Mouse (Mus musculus) myocyte (in vitro differentiated cells): ENCODE measurements around the gene Ptprg.

Source experiments
- CEBPB ChIP-seq: IDR thresholded peaks from 2 replicates; pipeline ENCODE4 v1.6.1; 2011; ENCODE audit warnings: mild to moderate bottlenecking, moderate library complexity; ENCODE audit not compliant: poor library complexity, insufficient read depth, severe bottlenecking
- MAX ChIP-seq: IDR thresholded peaks from one replicate; pipeline ENCODE4 v1.6.1; 2011; ENCODE audit warnings: low read depth, mild to moderate bottlenecking, control low read depth
- MYOG ChIP-seq, 3 experiments: IDR thresholded peaks; one replicate each; pipeline ENCODE4 v1.6.1; 2011; ENCODE audit warnings: control low read depth in 2 of 3, low read depth in 2 of 3, mild to moderate bottlenecking in 2 of 3; ENCODE audit not compliant: insufficient read length in 2 of 3, control insufficient read depth in 1 of 3, insufficient read depth in 1 of 3
- POLR2A ChIP-seq: IDR thresholded peaks from one replicate; pipeline ENCODE4 v1.6.1; 2011; ENCODE audit warnings: low read depth, mild to moderate bottlenecking, control low read depth, moderate library complexity; ENCODE audit not compliant: insufficient read length
- POLR2AphosphoS2 ChIP-seq: IDR thresholded peaks from one replicate; pipeline ENCODE4 v1.6.1; 2011; ENCODE audit warnings: low read depth, control low read depth; ENCODE audit not compliant: insufficient read length
- REST ChIP-seq: IDR thresholded peaks from one replicate; pipeline ENCODE4 v1.6.1; 2011; ENCODE audit warnings: mild to moderate bottlenecking, control low read depth, moderate library complexity; ENCODE audit not compliant: insufficient read depth, insufficient read length
- TCF12 ChIP-seq: IDR thresholded peaks from one replicate; pipeline ENCODE4 v1.6.1; 2011; ENCODE audit warnings: mild to moderate bottlenecking, control low read depth; ENCODE audit not compliant: poor library complexity, insufficient read depth, severe bottlenecking
- TCF3 ChIP-seq: IDR thresholded peaks from one replicate; pipeline ENCODE4 v1.6.1; 2011; ENCODE audit warnings: low read depth, control low read depth; ENCODE audit not compliant: insufficient read length
- USF1 ChIP-seq: IDR thresholded peaks from one replicate; pipeline ENCODE4 v1.6.1; 2011; ENCODE audit warnings: low read depth, mild to moderate bottlenecking, control low read depth, moderate library complexity

GRCm38 (mm10) chr14:11560641-11561232 lies 7.4 kb downstream of the Ptprg start:
- TF ChIP-seq MAX (no peak), POLR2A (no peak), USF1 (no peak), TCF12 (no peak), TCF3 (no peak), CEBPB (no peak), POLR2AphosphoS2 (no peak), REST (no peak), MYOG (IDR thresholded peaks at IDR 0.05; ENCODE audit: control insufficient read depth in 1 of 3, insufficient read depth in 1 of 3, insufficient read length in 2 of 3, low read depth in 2 of 3) (no peak)
